Mouse (Mus musculus): ENCODE data around the gene Lrch1. TPM values are rescaled to one million over a fixed set of nuclear protein-coding genes. Genes with fewer than 3 reads are reported as not detected.

The Lrch1 gene
- polyA plus RNA-seq, 1 experiment: 13.6 TPM

- no peak overlapping the region for H3K4me3 ChIP-seq (ENCODE audit: insufficient read depth, low read length)
- no peaks in the 10 kb centered on the region for H3K4me1 ChIP-seq (ENCODE audit: control insufficient read depth, insufficient read depth, low read length)
- H3K27ac ChIP-seq (ENCODE audit: insufficient read depth, low read length): no peak overlapping the region
- TF ChIP-seq POLR2A (IDR thresholded peaks at IDR 0.05; ENCODE audit: extremely low read depth, insufficient read depth, low read length): no peak
- TF ChIP-seq CTCF (IDR thresholded peaks at IDR 0.05; ENCODE audit: extremely low read depth, insufficient read depth, low read length): no peak
Observed at GRCm38 (mm10) chr14:74981016-74981415, 33.3 kb upstream of the Lrch1 start.

GRCm38 (mm10) chr14:74976972-74977371 is 29.3 kb upstream of the Lrch1 start:
- Histone ChIP-seq H3K27ac (ENCODE audit: insufficient read depth, low read length) (no peak overlapping the region), H3K4me3 (ENCODE audit: insufficient read depth, low read length) (no peak overlapping the region), H3K4me1 (ENCODE audit: control insufficient read depth, insufficient read depth, low read length) (no peaks in the 10 kb centered on the region)
- TF ChIP-seq POLR2A (IDR thresholded peaks at IDR 0.05; ENCODE audit: extremely low read depth, insufficient read depth, low read length) (no peak), CTCF (IDR thresholded peaks at IDR 0.05; ENCODE audit: extremely low read depth, insufficient read depth, low read length) (no peak)

- no peaks in the 10 kb centered on the region for H3K4me1 ChIP-seq (ENCODE audit: control insufficient read depth, insufficient read depth, low read length)
- TF ChIP-seq POLR2A (IDR thresholded peaks at IDR 0.05; ENCODE audit: extremely low read depth, insufficient read depth, low read length): no peak
- no peak for TF ChIP-seq CTCF (IDR thresholded peaks at IDR 0.05; ENCODE audit: extremely low read depth, insufficient read depth, low read length)
- no peak overlapping the region for H3K4me3 ChIP-seq (ENCODE audit: insufficient read depth, low read length)
- H3K27ac ChIP-seq (ENCODE audit: insufficient read depth, low read length): no peak overlapping the region
Observed at GRCm38 (mm10) chr14:74974136-74974651, 26.5 kb upstream of the Lrch1 start.

GRCm38 (mm10) chr14:74972687-74973086 is 25.0 kb upstream of the Lrch1 start:
- no peak overlapping the region for H3K27ac ChIP-seq (ENCODE audit: insufficient read depth, low read length)

GRCm38 (mm10) chr14:74972216-74972615 is 24.5 kb upstream of the Lrch1 start:
- TF ChIP-seq POLR2A (IDR thresholded peaks at IDR 0.05; ENCODE audit: extremely low read depth, insufficient read depth, low read length) (no peak), CTCF (IDR thresholded peaks at IDR 0.05; ENCODE audit: extremely low read depth, insufficient read depth, low read length) (no peak)
- Histone ChIP-seq H3K4me3 (ENCODE audit: insufficient read depth, low read length) (no peak overlapping the region), H3K27ac (ENCODE audit: insufficient read depth, low read length) (no peak overlapping the region), H3K4me1 (ENCODE audit: control insufficient read depth, insufficient read depth, low read length) (no peaks in the 10 kb centered on the region)

More at GRCm38 (mm10) chr14:74972687-74973086, 25.0 kb upstream of the Lrch1 start:
- H3K4me1 ChIP-seq (ENCODE audit: control insufficient read depth, insufficient read depth, low read length): no peaks in the 10 kb centered on the region
- no peak overlapping the region for H3K4me3 ChIP-seq (ENCODE audit: insufficient read depth, low read length)
- TF ChIP-seq POLR2A (IDR thresholded peaks at IDR 0.05; ENCODE audit: extremely low read depth, insufficient read depth, low read length) (no peak), CTCF (IDR thresholded peaks at IDR 0.05; ENCODE audit: extremely low read depth, insufficient read depth, low read length) (no peak)

GRCm38 (mm10) chr14:74963402-74963764 is 15.7 kb upstream of the Lrch1 start:
- Histone ChIP-seq H3K4me1 (ENCODE audit: control insufficient read depth, insufficient read depth, low read length) (no peaks in the 10 kb centered on the region), H3K4me3 (ENCODE audit: insufficient read depth, low read length) (no peak overlapping the region), H3K27ac (ENCODE audit: insufficient read depth, low read length) (no peak overlapping the region)
- TF ChIP-seq CTCF (IDR thresholded peaks at IDR 0.05; ENCODE audit: extremely low read depth, insufficient read depth, low read length): no peak
- no peak for TF ChIP-seq POLR2A (IDR thresholded peaks at IDR 0.05; ENCODE audit: extremely low read depth, insufficient read depth, low read length)

GRCm38 (mm10) chr14:74962713-74963401 is 15.2 kb upstream of the Lrch1 start:
- no peaks in the 10 kb centered on the region for H3K4me1 ChIP-seq (ENCODE audit: control insufficient read depth, insufficient read depth, low read length)
- H3K27ac ChIP-seq (ENCODE audit: insufficient read depth, low read length): no peak overlapping the region
- no peak overlapping the region for H3K4me3 ChIP-seq (ENCODE audit: insufficient read depth, low read length)
- TF ChIP-seq POLR2A (IDR thresholded peaks at IDR 0.05; ENCODE audit: extremely low read depth, insufficient read depth, low read length) (no peak), CTCF (IDR thresholded peaks at IDR 0.05; ENCODE audit: extremely low read depth, insufficient read depth, low read length) (no peak)

GRCm38 (mm10) chr14:74960568-74960967 is 12.9 kb upstream of the Lrch1 start:
- Histone ChIP-seq H3K4me3 (ENCODE audit: insufficient read depth, low read length) (no peak overlapping the region), H3K27ac (ENCODE audit: insufficient read depth, low read length) (no peak overlapping the region), H3K4me1 (ENCODE audit: control insufficient read depth, insufficient read depth, low read length) (no peaks in the 10 kb centered on the region)
- TF ChIP-seq CTCF (IDR thresholded peaks at IDR 0.05; ENCODE audit: extremely low read depth, insufficient read depth, low read length) (no peak), POLR2A (IDR thresholded peaks at IDR 0.05; ENCODE audit: extremely low read depth, insufficient read depth, low read length) (no peak)

- no peak overlapping the region for H3K27ac ChIP-seq (ENCODE audit: insufficient read depth, low read length)
- TF ChIP-seq CTCF (IDR thresholded peaks at IDR 0.05; ENCODE audit: extremely low read depth, insufficient read depth, low read length) (no peak), POLR2A (IDR thresholded peaks at IDR 0.05; ENCODE audit: extremely low read depth, insufficient read depth, low read length) (no peak)
- H3K4me1 ChIP-seq (ENCODE audit: control insufficient read depth, insufficient read depth, low read length): no peaks in the 10 kb centered on the region
- no peak overlapping the region for H3K4me3 ChIP-seq (ENCODE audit: insufficient read depth, low read length)
Observed at GRCm38 (mm10) chr14:74956702-74957101, 9.0 kb upstream of the Lrch1 start.

- no peak overlapping the region for H3K4me3 ChIP-seq (ENCODE audit: insufficient read depth, low read length)
- TF ChIP-seq CTCF (IDR thresholded peaks at IDR 0.05; ENCODE audit: extremely low read depth, insufficient read depth, low read length): no peak
- no peak for TF ChIP-seq POLR2A (IDR thresholded peaks at IDR 0.05; ENCODE audit: extremely low read depth, insufficient read depth, low read length)
- no peak overlapping the region for H3K27ac ChIP-seq (ENCODE audit: insufficient read depth, low read length)
Observed at GRCm38 (mm10) chr14:74956234-74956633, 8.6 kb upstream of the Lrch1 start.

More at GRCm38 (mm10) chr14:74956234-74956633, 8.6 kb upstream of the Lrch1 start:
- no peaks in the 10 kb centered on the region for H3K4me1 ChIP-seq (ENCODE audit: control insufficient read depth, insufficient read depth, low read length)
